Mouse (Mus musculus): ENCODE data around the gene Gins3.
"Not testable (repeated sequence)": the region's sequence is repeated elsewhere in the genome, so short reads cannot be mapped to it uniquely, and the experiment has no call there.

The Gins3 gene

GRCm38 (mm10) chr8:95634063-95634340, 749 bp downstream of the Gins3 start:
- in situ Hi-C loops (cut with MboI; ENCODE audit: low sequenced_read_pairs): no loop called here

GRCm38 (mm10) chr8:95644942-95645341, 11.7 kb downstream of the Gins3 start:
- in situ Hi-C loops (cut with MboI; ENCODE audit: low sequenced_read_pairs): no loop called here

- in situ Hi-C loops (cut with MboI; ENCODE audit: low sequenced_read_pairs): no loop called here
These were observed 15.0 kb downstream of the Gins3 start for GRCm38 (mm10) chr8:95648251-95648650.

- in situ Hi-C loops (cut with MboI; ENCODE audit: low sequenced_read_pairs): no loop called here
These were observed 20.1 kb downstream of the Gins3 start for GRCm38 (mm10) chr8:95653351-95653750.

DNA sequence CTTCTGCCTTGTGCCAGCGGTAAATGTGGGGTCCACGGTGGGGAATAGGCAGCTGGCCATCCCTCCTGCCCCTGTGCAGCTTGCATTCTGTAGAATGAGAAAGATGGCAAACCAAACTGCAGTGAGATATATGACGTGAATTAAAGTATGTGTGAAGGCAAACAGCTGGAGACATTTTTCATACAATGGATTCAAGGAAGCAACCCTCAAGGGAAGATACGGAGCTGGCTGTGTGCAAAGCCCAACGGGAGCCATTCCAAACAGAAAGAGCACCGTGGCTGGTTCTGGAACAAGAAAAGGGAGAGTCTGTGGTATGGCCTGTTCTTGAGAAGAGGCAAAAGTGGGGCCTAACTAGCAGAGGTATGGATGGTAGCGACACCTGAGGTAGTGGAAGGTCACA, 22.6 kb downstream of the Gins3 start:
- in situ Hi-C loops (cut with MboI; ENCODE audit: low sequenced_read_pairs): no loop called here

- in situ Hi-C loops (cut with MboI; ENCODE audit: low sequenced_read_pairs): no loop called here
These were observed 23.2 kb downstream of the Gins3 start for GRCm38 (mm10) chr8:95656316-95657002.

DNA sequence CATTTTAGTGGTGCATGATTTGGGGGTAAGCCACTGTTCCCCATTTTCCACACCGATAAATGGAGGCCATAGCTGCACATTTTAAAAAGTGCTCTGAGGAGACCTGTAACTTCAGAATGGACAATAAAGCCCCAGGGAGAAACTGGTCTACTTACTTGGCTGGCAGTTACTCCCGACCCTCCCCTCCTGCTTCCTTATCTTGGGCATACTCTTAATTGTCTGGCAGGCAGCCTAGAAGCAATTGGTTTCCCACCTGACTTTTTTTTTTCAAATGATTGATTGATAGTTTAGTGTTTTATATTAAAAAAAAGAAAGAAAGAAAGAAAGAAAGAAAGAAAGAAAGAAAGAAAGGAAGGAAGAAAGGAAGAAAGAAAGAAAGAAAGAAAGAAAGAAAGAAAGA, 24.3 kb downstream of the Gins3 start:
- in situ Hi-C loops (cut with MboI; ENCODE audit: low sequenced_read_pairs): no loop called here

DNA sequence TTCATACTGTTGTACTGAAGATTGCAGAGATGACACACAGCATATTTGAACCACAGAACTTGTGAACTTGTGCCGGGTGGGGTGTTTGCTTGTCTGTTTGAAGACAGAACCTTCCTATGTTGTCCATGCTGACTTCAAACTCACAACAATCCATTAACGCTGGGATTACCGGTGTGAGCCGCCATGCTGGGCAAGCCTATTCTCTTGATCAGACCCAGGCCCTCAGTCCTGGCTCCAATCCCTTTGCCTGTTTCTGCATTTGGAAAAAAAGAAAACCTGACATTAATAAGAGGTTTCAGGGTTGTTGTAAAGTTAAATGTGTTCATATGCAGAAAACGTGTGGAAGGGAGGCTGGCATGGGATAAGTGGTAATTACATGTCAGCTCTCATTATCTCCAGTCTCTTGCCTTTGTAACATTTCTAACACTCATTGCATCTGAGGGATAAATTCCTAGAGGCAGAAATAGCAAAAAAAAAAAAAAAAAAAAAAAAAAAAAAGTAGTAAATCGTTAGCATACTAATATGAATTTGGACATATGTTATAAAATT, 27.2 kb downstream of the Gins3 start:
- in situ Hi-C loops (cut with MboI; ENCODE audit: low sequenced_read_pairs): no loop called here

GRCm38 (mm10) chr8:95661085-95661484, 27.8 kb downstream of the Gins3 start:
- in situ Hi-C loops (cut with MboI; ENCODE audit: low sequenced_read_pairs): no loop called here

GRCm38 (mm10) chr8:95661575-95661974, 28.3 kb downstream of the Gins3 start:
- in situ Hi-C loops (cut with MboI; ENCODE audit: low sequenced_read_pairs): no loop called here

GRCm38 (mm10) chr8:95662885-95663598, 29.8 kb downstream of the Gins3 start:
- in situ Hi-C loops (cut with MboI; ENCODE audit: low sequenced_read_pairs): no loop called here

GRCm38 (mm10) chr8:95663599-95663949, 30.3 kb downstream of the Gins3 start:
- in situ Hi-C loops (cut with MboI; ENCODE audit: low sequenced_read_pairs): no loop called here

- in situ Hi-C loops (cut with MboI; ENCODE audit: low sequenced_read_pairs): not testable (repeated sequence)
These were observed 32.7 kb downstream of the Gins3 start for GRCm38 (mm10) chr8:95665813-95666452.

- in situ Hi-C loops (cut with MboI; ENCODE audit: low sequenced_read_pairs): no loop called here
These were observed 35.1 kb downstream of the Gins3 start for GRCm38 (mm10) chr8:95668163-95668958.

- in situ Hi-C loops (cut with MboI; ENCODE audit: low sequenced_read_pairs): no loop called here
These were observed 36.7 kb downstream of the Gins3 start for GRCm38 (mm10) chr8:95669967-95670366.

- in situ Hi-C loops (cut with MboI; ENCODE audit: low sequenced_read_pairs): no loop called here
These were observed 38.6 kb downstream of the Gins3 start for GRCm38 (mm10) chr8:95671861-95672260.

- in situ Hi-C loops (cut with MboI; ENCODE audit: low sequenced_read_pairs): no loop called here
These were observed 39.6 kb downstream of the Gins3 start for GRCm38 (mm10) chr8:95672811-95673210.

- in situ Hi-C loops (cut with MboI; ENCODE audit: low sequenced_read_pairs): no loop called here
These were observed 43.4 kb downstream of the Gins3 start, which contains the start of gene Ndrg4 for GRCm38 (mm10) chr8:95676631-95677030. TSS of gene Ndrg4 (plus strand) at chr8:95676980.

DNA sequence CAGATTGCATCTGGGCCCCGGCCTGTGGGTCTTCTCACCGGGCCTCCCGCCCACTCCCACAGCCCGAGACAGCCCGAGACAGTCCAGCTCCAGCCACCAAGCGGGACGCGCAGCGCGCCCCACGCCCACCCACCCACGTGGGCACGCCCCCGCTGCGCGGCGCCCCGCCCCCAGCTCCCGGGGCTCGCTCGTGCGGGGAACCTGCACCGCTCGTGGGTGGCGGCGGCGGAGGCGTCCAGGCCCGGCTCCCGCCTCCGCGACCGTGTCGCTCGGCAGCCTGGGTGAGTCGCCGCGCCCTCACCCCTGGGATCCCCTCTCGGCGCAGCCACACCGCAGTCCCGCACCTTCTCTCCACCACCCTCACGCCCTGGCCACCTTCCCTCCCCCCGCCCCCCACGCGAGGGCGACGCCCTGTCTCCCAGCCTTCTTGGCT, 44.4 kb downstream of the Gins3 start:
- in situ Hi-C loops (cut with MboI; ENCODE audit: low sequenced_read_pairs): no loop called here

DNA sequence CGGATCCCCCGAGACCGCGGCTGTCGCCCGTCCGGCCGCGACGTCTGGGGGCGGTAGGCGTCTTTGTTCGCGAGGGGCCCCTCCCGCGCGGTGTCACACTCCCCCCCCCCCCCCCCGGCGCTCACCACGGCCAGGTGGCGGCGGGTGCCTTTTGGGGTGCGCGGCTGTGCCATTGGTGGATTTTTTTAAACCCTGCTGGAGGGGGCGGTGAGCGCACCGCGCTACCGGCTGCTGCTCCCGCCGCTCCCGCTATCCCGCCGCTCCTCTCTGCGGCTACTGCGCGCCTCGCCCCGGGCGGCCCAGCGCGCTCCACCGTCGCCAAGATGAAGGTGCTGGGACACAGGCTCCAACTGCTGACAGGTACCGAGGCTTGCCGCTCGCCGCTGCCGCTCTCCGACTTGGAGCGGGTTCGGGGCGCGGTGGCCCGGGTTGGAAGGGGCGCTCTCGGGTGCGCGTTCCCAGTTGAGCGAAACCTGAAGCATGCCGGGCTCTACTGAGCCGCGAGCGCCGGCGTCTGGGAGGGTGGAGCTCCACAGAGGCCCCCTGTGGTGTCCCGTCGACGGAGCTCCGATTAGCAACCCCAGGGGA, 44.9 kb downstream of the Gins3 start:
- in situ Hi-C loops (cut with MboI; ENCODE audit: low sequenced_read_pairs): no loop called here
